Mouse (Mus musculus): ENCODE measurements around the gene Tomm5. TPM values are rescaled to one million over a fixed set of nuclear protein-coding genes. Genes with fewer than 3 reads are reported as not detected.

Tomm5 gene
- polyA plus RNA-seq (2014; fragmentation: Nextera tagmentation; extraction: Ambion mirVana): 200 and 211 TPM in 2 replicates

GRCm38 (mm10) chr4:45107601-45108277, at the start of gene Tomm5:
Gene Tomm5, minus strand, starts transcription at chr4:45108114.
- H3K4me1 ChIP-seq (ENCODE audit: control insufficient read depth, insufficient read depth, low read length): no peaks in the 10 kb centered on the region
- H3K9ac ChIP-seq (replicated peaks; ENCODE audit: low read length): peak within 1 kb of the TSS; percentile 74
- H3K36me3 ChIP-seq (replicated peaks; ENCODE audit: control insufficient read depth, insufficient read depth, low read depth, low read length): no peaks in the 10 kb centered on the region
- DNase-seq (ENCODE audit: low spot score): peak; percentile 94
- H3K4me3 ChIP-seq (ENCODE audit: low read depth, low read length): peak within 1 kb of the TSS; percentile 68
- ATAC-seq (replicated peaks; ENCODE audit: insufficient number of reproducible peaks, low FRiP score, low TSS enrichment, low read depth): peak; percentile 96
- WGBS: under 1% methylated on average over 39 of the region's 39 CpGs
- H3K27me3 ChIP-seq (ENCODE audit: control insufficient read depth, insufficient read depth, low read length): no peaks in the 10 kb centered on the region
- no peak within 1 kb of the TSS for H3K27ac ChIP-seq (replicated peaks; ENCODE audit: low read depth, low read length)
- H3K4me2 ChIP-seq (ENCODE audit: low read depth, low read length): peak within 1 kb of the TSS; percentile 59
- no peaks in the 10 kb centered on the region for H3K9me3 ChIP-seq (replicated peaks; ENCODE audit: control insufficient read depth, low read length)

GRCm38 (mm10) chr4:45156433-45156832, 48.5 kb upstream of the Tomm5 start:
- Histone ChIP-seq H3K9me3 (replicated peaks; ENCODE audit: control insufficient read depth, low read length) (no peaks in the 10 kb centered on the region), H3K27ac (replicated peaks; ENCODE audit: low read depth, low read length) (no peak overlapping the region), H3K4me2 (ENCODE audit: low read depth, low read length) (no peak overlapping the region), H3K27me3 (ENCODE audit: control insufficient read depth, insufficient read depth, low read length) (no peaks in the 10 kb centered on the region), H3K4me3 (ENCODE audit: low read depth, low read length) (no peak overlapping the region), H3K4me1 (ENCODE audit: control insufficient read depth, insufficient read depth, low read length) (no peaks in the 10 kb centered on the region), H3K9ac (replicated peaks; ENCODE audit: low read length) (no peak overlapping the region), H3K36me3 (replicated peaks; ENCODE audit: control insufficient read depth, insufficient read depth, low read depth, low read length) (no peaks in the 10 kb centered on the region)
- DNase-seq (ENCODE audit: low spot score) (no peak), ATAC-seq (replicated peaks; ENCODE audit: insufficient number of reproducible peaks, low FRiP score, low TSS enrichment, low read depth) (no peak)
- 77% methylated on average over 3 of the region's 3 CpGs for WGBS

GRCm38 (mm10) chr4:45143005-45143404, 35.1 kb upstream of the Tomm5 start:
- DNase-seq (ENCODE audit: low spot score): peak; percentile 12
- no peak overlapping the region for H3K27ac ChIP-seq (replicated peaks; ENCODE audit: low read depth, low read length)

GRCm38 (mm10) chr4:45142411-45142810, 34.5 kb upstream of the Tomm5 start:
- H3K4me2 ChIP-seq (ENCODE audit: low read depth, low read length): no peak overlapping the region; the same call in 1 of the 2 replicates
- H3K4me3 ChIP-seq (ENCODE audit: low read depth, low read length): no peak overlapping the region
- H3K4me1 ChIP-seq (ENCODE audit: control insufficient read depth, insufficient read depth, low read length): peaks cover 2% of the 10 kb centered on the region; the same call in 1 of the 2 replicates
- no peaks in the 10 kb centered on the region for H3K27me3 ChIP-seq (ENCODE audit: control insufficient read depth, insufficient read depth, low read length)
- H3K9me3 ChIP-seq (replicated peaks; ENCODE audit: control insufficient read depth, low read length): no peaks in the 10 kb centered on the region
- peak; percentile 38 for DNase-seq (ENCODE audit: low spot score)
- ATAC-seq (replicated peaks; ENCODE audit: insufficient number of reproducible peaks, low FRiP score, low TSS enrichment, low read depth): no peak
- WGBS: 32% methylated on average over 11 of the region's 11 CpGs
- H3K9ac ChIP-seq (replicated peaks; ENCODE audit: low read length): no peak overlapping the region
- H3K27ac ChIP-seq (replicated peaks; ENCODE audit: low read depth, low read length): no peak overlapping the region
- H3K36me3 ChIP-seq (replicated peaks; ENCODE audit: control insufficient read depth, insufficient read depth, low read depth, low read length): no peaks in the 10 kb centered on the region

More at GRCm38 (mm10) chr4:45143005-45143404, 35.1 kb upstream of the Tomm5 start:
- H3K9ac ChIP-seq (replicated peaks; ENCODE audit: low read length): no peak overlapping the region
- H3K4me2 ChIP-seq (ENCODE audit: low read depth, low read length): no peak overlapping the region
- H3K4me3 ChIP-seq (ENCODE audit: low read depth, low read length): no peak overlapping the region
- ATAC-seq (replicated peaks; ENCODE audit: insufficient number of reproducible peaks, low FRiP score, low TSS enrichment, low read depth): no peak
- peaks cover 2% of the 10 kb centered on the region; the same call in 1 of the 2 replicates for H3K4me1 ChIP-seq (ENCODE audit: control insufficient read depth, insufficient read depth, low read length)
- H3K9me3 ChIP-seq (replicated peaks; ENCODE audit: control insufficient read depth, low read length): no peaks in the 10 kb centered on the region
- WGBS: 73% methylated on average over 8 of the region's 8 CpGs
- H3K27me3 ChIP-seq (ENCODE audit: control insufficient read depth, insufficient read depth, low read length): no peaks in the 10 kb centered on the region
- H3K36me3 ChIP-seq (replicated peaks; ENCODE audit: control insufficient read depth, insufficient read depth, low read depth, low read length): no peaks in the 10 kb centered on the region

GRCm38 (mm10) chr4:45141835-45142234, 33.9 kb upstream of the Tomm5 start:
- no peaks in the 10 kb centered on the region for H3K36me3 ChIP-seq (replicated peaks; ENCODE audit: control insufficient read depth, insufficient read depth, low read depth, low read length)
- WGBS: 63% methylated on average over 5 of the region's 5 CpGs

GRCm38 (mm10) chr4:45137636-45138035, 29.7 kb upstream of the Tomm5 start:
- ATAC-seq (replicated peaks; ENCODE audit: insufficient number of reproducible peaks, low FRiP score, low TSS enrichment, low read depth) (no peak), DNase-seq (ENCODE audit: low spot score) (no peak)
- 34% methylated on average over 4 of the region's 4 CpGs for WGBS
- Histone ChIP-seq H3K27me3 (ENCODE audit: control insufficient read depth, insufficient read depth, low read length) (no peaks in the 10 kb centered on the region), H3K4me3 (ENCODE audit: low read depth, low read length) (no peak overlapping the region), H3K4me2 (ENCODE audit: low read depth, low read length) (no peak overlapping the region), H3K27ac (replicated peaks; ENCODE audit: low read depth, low read length) (no peak overlapping the region), H3K9me3 (replicated peaks; ENCODE audit: control insufficient read depth, low read length) (no peaks in the 10 kb centered on the region), H3K4me1 (ENCODE audit: control insufficient read depth, insufficient read depth, low read length) (no peaks in the 10 kb centered on the region), H3K9ac (replicated peaks; ENCODE audit: low read length) (no peak overlapping the region), H3K36me3 (replicated peaks; ENCODE audit: control insufficient read depth, insufficient read depth, low read depth, low read length) (no peaks in the 10 kb centered on the region)

More at GRCm38 (mm10) chr4:45141835-45142234, 33.9 kb upstream of the Tomm5 start:
- DNase-seq (ENCODE audit: low spot score) (no peak), ATAC-seq (replicated peaks; ENCODE audit: insufficient number of reproducible peaks, low FRiP score, low TSS enrichment, low read depth) (no peak)
- Histone ChIP-seq H3K9me3 (replicated peaks; ENCODE audit: control insufficient read depth, low read length) (no peaks in the 10 kb centered on the region), H3K4me1 (ENCODE audit: control insufficient read depth, insufficient read depth, low read length) (peaks cover 2% of the 10 kb centered on the region; the same call in 1 of the 2 replicates), H3K4me2 (ENCODE audit: low read depth, low read length) (no peak overlapping the region), H3K27ac (replicated peaks; ENCODE audit: low read depth, low read length) (no peak overlapping the region), H3K27me3 (ENCODE audit: control insufficient read depth, insufficient read depth, low read length) (no peaks in the 10 kb centered on the region), H3K4me3 (ENCODE audit: low read depth, low read length) (no peak overlapping the region), H3K9ac (replicated peaks; ENCODE audit: low read length) (no peak overlapping the region)

- no peak for DNase-seq (ENCODE audit: low spot score)
- Histone ChIP-seq H3K36me3 (replicated peaks; ENCODE audit: control insufficient read depth, insufficient read depth, low read depth, low read length) (no peaks in the 10 kb centered on the region), H3K27me3 (ENCODE audit: control insufficient read depth, insufficient read depth, low read length) (no peaks in the 10 kb centered on the region), H3K4me1 (ENCODE audit: control insufficient read depth, insufficient read depth, low read length) (no peaks in the 10 kb centered on the region), H3K27ac (replicated peaks; ENCODE audit: low read depth, low read length) (no peak overlapping the region), H3K9me3 (replicated peaks; ENCODE audit: control insufficient read depth, low read length) (no peaks in the 10 kb centered on the region), H3K4me3 (ENCODE audit: low read depth, low read length) (no peak overlapping the region), H3K9ac (replicated peaks; ENCODE audit: low read length) (no peak overlapping the region), H3K4me2 (ENCODE audit: low read depth, low read length) (no peak overlapping the region)
- WGBS: 86% methylated on average over 8 of the region's 8 CpGs
- no peak for ATAC-seq (replicated peaks; ENCODE audit: insufficient number of reproducible peaks, low FRiP score, low TSS enrichment, low read depth)
These were observed 26.6 kb upstream of the Tomm5 start for GRCm38 (mm10) chr4:45134471-45134870.

GRCm38 (mm10) chr4:45131021-45131420, 23.1 kb upstream of the Tomm5 start:
- no peak overlapping the region for H3K27ac ChIP-seq (replicated peaks; ENCODE audit: low read depth, low read length)
- WGBS: 65% methylated on average over 4 of the region's 4 CpGs
- H3K4me2 ChIP-seq (ENCODE audit: low read depth, low read length): no peak overlapping the region
- no peaks in the 10 kb centered on the region for H3K36me3 ChIP-seq (replicated peaks; ENCODE audit: control insufficient read depth, insufficient read depth, low read depth, low read length)
- no peak for ATAC-seq (replicated peaks; ENCODE audit: insufficient number of reproducible peaks, low FRiP score, low TSS enrichment, low read depth)
- DNase-seq (ENCODE audit: low spot score): no peak
- H3K27me3 ChIP-seq (ENCODE audit: control insufficient read depth, insufficient read depth, low read length): no peaks in the 10 kb centered on the region
- H3K9ac ChIP-seq (replicated peaks; ENCODE audit: low read length): no peak overlapping the region
- no peaks in the 10 kb centered on the region for H3K4me1 ChIP-seq (ENCODE audit: control insufficient read depth, insufficient read depth, low read length)
- H3K4me3 ChIP-seq (ENCODE audit: low read depth, low read length): no peak overlapping the region
- no peaks in the 10 kb centered on the region for H3K9me3 ChIP-seq (replicated peaks; ENCODE audit: control insufficient read depth, low read length)

All from embryonic facial prominence, embryonic 11.5 days (tissue).